Mouse (Mus musculus): ENCODE results near the gene As3mt. TPM values are rescaled to one million over a fixed set of nuclear protein-coding genes. Genes with fewer than 3 reads are reported as not detected.

The As3mt gene
- polyA plus RNA-seq, 1 experiment: 4.1 TPM

- TF ChIP-seq E2F4 (IDR thresholded peaks at IDR 0.05; ENCODE audit: insufficient read depth): no peak
- no peak for TF ChIP-seq MYOD1 (IDR thresholded peaks at IDR 0.05; ENCODE audit: control insufficient read depth in 1 of 3, insufficient read length in 2 of 3, low read depth in 2 of 3)
- TF ChIP-seq MYOG (IDR thresholded peaks at IDR 0.05; ENCODE audit: control insufficient read depth in 1 of 3, insufficient read depth in 1 of 3, insufficient read length in 2 of 3, low read depth in 2 of 3): no peak
- TF ChIP-seq SRF (IDR thresholded peaks at IDR 0.05; ENCODE audit: control insufficient read depth, insufficient read length, low read depth): no peak
- no peak for TF ChIP-seq REST (IDR thresholded peaks at IDR 0.05; ENCODE audit: insufficient read depth, insufficient read length)
- TF ChIP-seq POLR2A (IDR thresholded peaks at IDR 0.05; ENCODE audit: insufficient read length, low read depth): no peak
- no peak for TF ChIP-seq USF1 (IDR thresholded peaks at IDR 0.05; ENCODE audit: low read depth)
- TF ChIP-seq MAX (IDR thresholded peaks at IDR 0.05; ENCODE audit: low read depth): no peak
- TF ChIP-seq TCF3 (IDR thresholded peaks at IDR 0.05; ENCODE audit: insufficient read length, low read depth): no peak
- H3K27me3 ChIP-seq (ENCODE audit: control insufficient read depth, insufficient read depth, insufficient read length): no peaks in the 10 kb centered on the region
Measured at GRCm38 (mm10) chr19:46662784-46663183, 44.5 kb upstream of the As3mt start.

GRCm38 (mm10) chr19:46665474-46665873, 41.8 kb upstream of the As3mt start:
- Histone ChIP-seq H3K36me3 (ENCODE audit: control insufficient read depth, insufficient read depth) (no peaks in the 10 kb centered on the region), H3K27me3 (ENCODE audit: control insufficient read depth, insufficient read depth, insufficient read length) (no peaks in the 10 kb centered on the region), H3K4me2 (ENCODE audit: low read depth) (no peak overlapping the region), H3K79me2 (ENCODE audit: control insufficient read depth, insufficient read depth) (no peaks in the 10 kb centered on the region), H3K4me3 (no peak overlapping the region), H3ac (ENCODE audit: control insufficient read depth, insufficient read length) (no peak overlapping the region)
- TF ChIP-seq POLR2AphosphoS2 (IDR thresholded peaks at IDR 0.05; ENCODE audit: insufficient read length, low read depth) (no peak), CEBPB (IDR thresholded peaks at IDR 0.05; ENCODE audit: insufficient read depth, poor library complexity, severe bottlenecking) (no peak), USF1 (IDR thresholded peaks at IDR 0.05; ENCODE audit: low read depth) (no peak), SRF (IDR thresholded peaks at IDR 0.05; ENCODE audit: control insufficient read depth, insufficient read length, low read depth) (no peak), REST (IDR thresholded peaks at IDR 0.05; ENCODE audit: insufficient read depth, insufficient read length) (no peak), MYOG (IDR thresholded peaks at IDR 0.05; ENCODE audit: control insufficient read depth in 1 of 3, insufficient read depth in 1 of 3, insufficient read length in 2 of 3, low read depth in 2 of 3) (no peak), TCF12 (IDR thresholded peaks at IDR 0.05; ENCODE audit: insufficient read depth, poor library complexity, severe bottlenecking) (no peak), TCF3 (IDR thresholded peaks at IDR 0.05; ENCODE audit: insufficient read length, low read depth) (no peak), POLR2A (IDR thresholded peaks at IDR 0.05; ENCODE audit: insufficient read length, low read depth) (no peak), MAX (IDR thresholded peaks at IDR 0.05; ENCODE audit: low read depth) (no peak), MYOD1 (IDR thresholded peaks at IDR 0.05; ENCODE audit: control insufficient read depth in 1 of 3, insufficient read length in 2 of 3, low read depth in 2 of 3) (no peak), E2F4 (IDR thresholded peaks at IDR 0.05; ENCODE audit: insufficient read depth) (no peak)

More at GRCm38 (mm10) chr19:46662784-46663183, 44.5 kb upstream of the As3mt start:
- H3K79me2 ChIP-seq (ENCODE audit: control insufficient read depth, insufficient read depth): no peaks in the 10 kb centered on the region
- H3K4me3 ChIP-seq: no peak overlapping the region
- no peak overlapping the region for H3ac ChIP-seq (ENCODE audit: control insufficient read depth, insufficient read length)
- no peak overlapping the region for H3K4me2 ChIP-seq (ENCODE audit: low read depth)
- H3K36me3 ChIP-seq (ENCODE audit: control insufficient read depth, insufficient read depth): no peaks in the 10 kb centered on the region

GRCm38 (mm10) chr19:46667300-46667699, 40.0 kb upstream of the As3mt start:
- TF ChIP-seq USF1 (IDR thresholded peaks at IDR 0.05; ENCODE audit: low read depth) (no peak), E2F4 (IDR thresholded peaks at IDR 0.05; ENCODE audit: insufficient read depth) (no peak), CEBPB (IDR thresholded peaks at IDR 0.05; ENCODE audit: insufficient read depth, poor library complexity, severe bottlenecking) (no peak), POLR2A (IDR thresholded peaks at IDR 0.05; ENCODE audit: insufficient read length, low read depth) (no peak), POLR2AphosphoS2 (IDR thresholded peaks at IDR 0.05; ENCODE audit: insufficient read length, low read depth) (no peak)
- Histone ChIP-seq H3K4me3 (no peak overlapping the region), H3K27me3 (ENCODE audit: control insufficient read depth, insufficient read depth, insufficient read length) (peaks cover 12% of the 10 kb centered on the region), H3K4me2 (ENCODE audit: low read depth) (no peak overlapping the region), H3K36me3 (ENCODE audit: control insufficient read depth, insufficient read depth) (no peaks in the 10 kb centered on the region), H3ac (ENCODE audit: control insufficient read depth, insufficient read length) (no peak overlapping the region), H3K79me2 (ENCODE audit: control insufficient read depth, insufficient read depth) (no peaks in the 10 kb centered on the region)

GRCm38 (mm10) chr19:46668263-46668662, 39.0 kb upstream of the As3mt start:
- Histone ChIP-seq H3K36me3 (ENCODE audit: control insufficient read depth, insufficient read depth) (no peaks in the 10 kb centered on the region), H3K4me2 (ENCODE audit: low read depth) (no peak overlapping the region), H3K4me3 (no peak overlapping the region), H3ac (ENCODE audit: control insufficient read depth, insufficient read length) (no peak overlapping the region), H3K27me3 (ENCODE audit: control insufficient read depth, insufficient read depth, insufficient read length) (peaks cover 21% of the 10 kb centered on the region), H3K79me2 (ENCODE audit: control insufficient read depth, insufficient read depth) (no peaks in the 10 kb centered on the region)
- TF ChIP-seq MYOD1 (IDR thresholded peaks at IDR 0.05; ENCODE audit: control insufficient read depth in 1 of 3, insufficient read length in 2 of 3, low read depth in 2 of 3) (no peak), USF1 (IDR thresholded peaks at IDR 0.05; ENCODE audit: low read depth) (no peak), MAX (IDR thresholded peaks at IDR 0.05; ENCODE audit: low read depth) (no peak)

GRCm38 (mm10) chr19:46669802-46670201, 37.5 kb upstream of the As3mt start:
- Histone ChIP-seq H3K4me3 (no peak overlapping the region), H3K27me3 (ENCODE audit: control insufficient read depth, insufficient read depth, insufficient read length) (peaks cover 31% of the 10 kb centered on the region), H3ac (ENCODE audit: control insufficient read depth, insufficient read length) (no peak overlapping the region), H3K36me3 (ENCODE audit: control insufficient read depth, insufficient read depth) (no peaks in the 10 kb centered on the region), H3K79me2 (ENCODE audit: control insufficient read depth, insufficient read depth) (no peaks in the 10 kb centered on the region), H3K4me2 (ENCODE audit: low read depth) (peak overlapping the region; percentile 79)
- TF ChIP-seq TCF3 (IDR thresholded peaks at IDR 0.05; ENCODE audit: insufficient read length, low read depth): no peak

- H3ac ChIP-seq (ENCODE audit: control insufficient read depth, insufficient read length): no peak overlapping the region
Measured at GRCm38 (mm10) chr19:46670691-46671090, 36.6 kb upstream of the As3mt start.

More at GRCm38 (mm10) chr19:46670691-46671090, 36.6 kb upstream of the As3mt start:
- no peaks in the 10 kb centered on the region for H3K36me3 ChIP-seq (ENCODE audit: control insufficient read depth, insufficient read depth)
- no peak for TF ChIP-seq E2F4 (IDR thresholded peaks at IDR 0.05; ENCODE audit: insufficient read depth)
- no peak for TF ChIP-seq MAX (IDR thresholded peaks at IDR 0.05; ENCODE audit: low read depth)
- TF ChIP-seq MYOD1 (IDR thresholded peaks at IDR 0.05; ENCODE audit: control insufficient read depth in 1 of 3, insufficient read length in 2 of 3, low read depth in 2 of 3): no peak
- no peak for TF ChIP-seq POLR2AphosphoS2 (IDR thresholded peaks at IDR 0.05; ENCODE audit: insufficient read length, low read depth)
- H3K4me2 ChIP-seq (ENCODE audit: low read depth): peak overlapping the region; percentile 79
- H3K4me3 ChIP-seq: no peak overlapping the region
- H3K27me3 ChIP-seq (ENCODE audit: control insufficient read depth, insufficient read depth, insufficient read length): peaks cover 40% of the 10 kb centered on the region
- no peaks in the 10 kb centered on the region for H3K79me2 ChIP-seq (ENCODE audit: control insufficient read depth, insufficient read depth)

Data from myocyte (in vitro differentiated cells).